Mouse (Mus musculus) G1E (cell line): ENCODE data around the gene 2010300C02Rik. TPM values are rescaled to one million over a fixed set of nuclear protein-coding genes. Genes with fewer than 3 reads are reported as not detected.

Experiments used
- ATAC-seq: 2 replicates; pipeline ENCODE4 v1.8.0; 2016; ENCODE audit warnings: mild to moderate bottlenecking; ENCODE audit not compliant: insufficient number of reproducible peaks, poor library complexity, low FRiP score, severe bottlenecking; ENCODE audit errors: extremely low read depth
- DNase-seq: peaks from one replicate; pipeline ENCODE4 v3.0.0; 2012; ENCODE audit warnings: low spot score
- H3K27me3 ChIP-seq: 2 replicates; pipeline ENCODE4 v1.6.1; 2012; ENCODE audit warnings: mild to moderate bottlenecking, low read length, inconsistent platforms; ENCODE audit not compliant: insufficient read depth
- H3K36me3 ChIP-seq: replicated peaks from 2 replicates; pipeline ENCODE3; 2012; ENCODE audit warnings: mild to moderate bottlenecking, inconsistent platforms
- H3K4me1 ChIP-seq: 2 replicates; pipeline ENCODE4 v1.6.1; 2012; ENCODE audit warnings: low read depth, low read length, inconsistent platforms, mixed read lengths; ENCODE audit not compliant: insufficient read depth
- H3K4me3 ChIP-seq: 2 replicates; pipeline ENCODE4 v1.5.1; 2012; ENCODE audit warnings: low read depth, mild to moderate bottlenecking, inconsistent platforms, low read length, moderate library complexity, mixed read lengths
- H3K9me3 ChIP-seq: replicated peaks from 2 replicates; pipeline ENCODE4 v1.6.1; 2012; ENCODE audit warnings: inconsistent platforms
- CTCF ChIP-seq: IDR thresholded peaks from 2 replicates; pipeline ENCODE4 v1.5.1; 2012; ENCODE audit warnings: low read depth, low read length, inconsistent platforms, mixed read lengths
- GATA1 ChIP-seq: IDR thresholded peaks from 2 replicates; pipeline ENCODE4 v1.6.1; 2012; ENCODE audit warnings: borderline replicate concordance, low read length, inconsistent platforms, mixed read lengths
- GATA2 ChIP-seq: IDR thresholded peaks from 2 replicates; pipeline ENCODE4 v1.6.1; 2012; ENCODE audit warnings: low read depth, low read length, inconsistent platforms, borderline replicate concordance
- POLR2AphosphoS5 ChIP-seq: IDR thresholded peaks from 2 replicates; pipeline ENCODE4 v1.6.1; 2012; ENCODE audit warnings: low read depth, low read length, inconsistent platforms; ENCODE audit not compliant: insufficient replicate concordance
- TAL1 ChIP-seq: conservative IDR thresholded peaks from 2 replicates; pipeline ENCODE4 v1.6.1; 2012; ENCODE audit warnings: low read depth, low read length, inconsistent platforms, mixed read lengths
- polyA plus RNA-seq: library from polyadenylated mRNA; stranded (reverse); fragments of >175 nt; gene quantifications from 2 replicates; pipeline ENCODE4 v1.2.3, GENCODE M21; 2012
- total RNA-seq, 2 experiments: library from RNA; stranded (forward) in 1 of 2; stranded (reverse) in 1 of 2; fragments of 200-1000 nt in 1 of 2; fragments of >200 nt in 1 of 2; fragmentation: Nextera tagmentation in 1 of 2; gene quantifications; 2 replicates each; pipeline ENCODE4 v1.2.3; 2014 to 2017

2010300C02Rik gene
- total and polyA plus RNA-seq, 3 experiments, result 0.11 TPM; not detected in 2

GRCm38 (mm10) chr1:37738895-37739294 is 19.0 kb upstream of the 2010300C02Rik start:
- H3K36me3 ChIP-seq, result no peaks in the 10 kb centered on the region
- no peak for ATAC-seq
- peaks cover 19% of the 10 kb centered on the region for H3K27me3 ChIP-seq
- TF ChIP-seq GATA2, result no peak
- no peak for TF ChIP-seq POLR2AphosphoS5
- TF ChIP-seq GATA1, result no peak
- H3K4me3 ChIP-seq, result no peak overlapping the region
- no peak for DNase-seq
- peaks cover 5% of the 10 kb centered on the region for H3K4me1 ChIP-seq
- no peaks in the 10 kb centered on the region for H3K9me3 ChIP-seq

GRCm38 (mm10) chr1:37737045-37737444 is 17.2 kb upstream of the 2010300C02Rik start:
- Histone ChIP-seq H3K4me1 (peaks cover 5% of the 10 kb centered on the region), H3K27me3 (peaks cover 13% of the 10 kb centered on the region), H3K9me3 (no peaks in the 10 kb centered on the region), H3K4me3 (no peak overlapping the region), H3K36me3 (no peaks in the 10 kb centered on the region)
- ATAC-seq (no peak; the same call in 1 of the 2 replicates), DNase-seq (no peak)
- no peak for TF ChIP-seq GATA1
- no peak for TF ChIP-seq TAL1

- no peak for DNase-seq
- Histone ChIP-seq H3K9me3 (no peaks in the 10 kb centered on the region), H3K4me1 (peaks cover 5% of the 10 kb centered on the region), H3K4me3 (no peak overlapping the region), H3K36me3 (no peaks in the 10 kb centered on the region), H3K27me3 (peaks cover 13% of the 10 kb centered on the region)
- no peak for TF ChIP-seq POLR2AphosphoS5
- TF ChIP-seq GATA1, result no peak
- TF ChIP-seq CTCF, result no peak
- TF ChIP-seq TAL1, result no peak
- TF ChIP-seq GATA2, result no peak
- no peak for ATAC-seq
Observed at GRCm38 (mm10) chr1:37735932-37736331, 16.0 kb upstream of the 2010300C02Rik start.

GRCm38 (mm10) chr1:37734841-37735240 is 15.0 kb upstream of the 2010300C02Rik start:
- Histone ChIP-seq H3K36me3 (no peaks in the 10 kb centered on the region), H3K4me1 (peaks cover 4% of the 10 kb centered on the region), H3K9me3 (no peaks in the 10 kb centered on the region), H3K27me3 (peaks cover 8% of the 10 kb centered on the region), H3K4me3 (no peak overlapping the region)
- no peak for TF ChIP-seq TAL1
- TF ChIP-seq CTCF, result no peak
- TF ChIP-seq GATA1, result no peak
- no peak for TF ChIP-seq GATA2
- TF ChIP-seq POLR2AphosphoS5, result no peak
- ATAC-seq, result no peak
- DNase-seq, result no peak

- peaks cover 2% of the 10 kb centered on the region; the same call in 1 of the 2 replicates for H3K27me3 ChIP-seq
- no peak overlapping the region for H3K4me3 ChIP-seq
- no peaks in the 10 kb centered on the region for H3K9me3 ChIP-seq
- H3K4me1 ChIP-seq, result no peaks in the 10 kb centered on the region
- no peak for TF ChIP-seq GATA2
- no peak for TF ChIP-seq GATA1
- TF ChIP-seq POLR2AphosphoS5, result no peak
- no peak for TF ChIP-seq CTCF
- TF ChIP-seq TAL1, result no peak
- no peak for DNase-seq
- H3K36me3 ChIP-seq, result no peaks in the 10 kb centered on the region
- no peak for ATAC-seq
Observed at GRCm38 (mm10) chr1:37729353-37729752, 9.5 kb upstream of the 2010300C02Rik start.

- Histone ChIP-seq H3K4me3 (no peak overlapping the region), H3K27me3 (peaks cover under 1% of the 10 kb centered on the region; the same call in 1 of the 2 replicates), H3K4me1 (no peaks in the 10 kb centered on the region), H3K9me3 (no peaks in the 10 kb centered on the region), H3K36me3 (no peaks in the 10 kb centered on the region)
- DNase-seq (no peak), ATAC-seq (no peak)
- TF ChIP-seq GATA2 (no peak), GATA1 (no peak), CTCF (no peak), POLR2AphosphoS5 (no peak), TAL1 (no peak)
Observed at GRCm38 (mm10) chr1:37728053-37728452, 8.2 kb upstream of the 2010300C02Rik start.

- Histone ChIP-seq H3K4me3 (no peak overlapping the region), H3K27me3 (peaks cover 2% of the 10 kb centered on the region; the same call in 1 of the 2 replicates), H3K36me3 (no peaks in the 10 kb centered on the region), H3K9me3 (no peaks in the 10 kb centered on the region), H3K4me1 (no peaks in the 10 kb centered on the region)
- TF ChIP-seq TAL1 (no peak), GATA1 (no peak), POLR2AphosphoS5 (no peak), CTCF (no peak), GATA2 (no peak)
- DNase-seq, result no peak
- ATAC-seq, result no peak
Observed at GRCm38 (mm10) chr1:37727186-37727585, 7.3 kb upstream of the 2010300C02Rik start.
